Mouse (Mus musculus) gastrocnemius, postnatal 25 days (tissue): Measurements from ENCODE around the gene Ppp2r5d. TPM values are rescaled to one million over a fixed set of nuclear protein-coding genes. Genes with fewer than 3 reads are reported as not detected.
A peak's percentile ranks its signal among the peaks of the same experiment; 100 is the strongest.

Source experiments
- DNase-seq: peaks from one replicate; pipeline ENCODE4 v3.0.0; 2022
- total RNA-seq, 2 experiments: library from RNA; stranded (reverse); gene quantifications; 1 replicate in 1 of 2; 2 replicates in 1 of 2; pipeline ENCODE4 v1.2.3; 2021

Gene Ppp2r5d
- total RNA-seq, 2 experiments from 2014 or later = 24.0 to 28.3 TPM

DNA sequence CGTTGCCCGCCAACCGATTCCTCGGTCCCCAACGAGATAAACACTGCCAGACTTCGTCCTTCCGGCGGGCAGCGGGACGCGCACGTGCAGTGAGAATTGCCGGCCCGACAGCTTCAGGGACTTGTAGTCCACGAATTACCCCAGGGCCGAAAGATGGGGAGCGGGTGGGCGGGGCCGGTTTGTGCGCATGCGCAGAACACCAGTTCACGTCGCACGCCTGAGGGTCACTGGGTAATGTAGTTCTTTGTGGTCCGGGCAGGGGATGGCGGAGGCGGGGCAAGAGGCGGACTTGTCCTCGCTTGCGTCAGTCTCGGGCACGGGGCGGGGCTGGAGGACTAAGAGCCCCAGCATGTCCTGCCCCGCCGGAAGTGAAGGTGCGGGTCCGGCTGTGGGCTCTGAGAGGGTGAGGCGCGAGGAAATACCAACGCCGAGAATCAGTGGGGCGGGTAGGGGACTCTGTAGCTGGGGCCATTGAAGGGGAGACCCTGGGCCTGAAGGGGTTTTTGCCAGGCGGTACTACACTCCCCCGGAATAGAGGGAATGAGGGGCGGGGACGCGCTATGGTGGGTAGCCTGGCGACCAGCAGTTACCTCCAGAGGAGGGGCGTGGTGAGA is 24.0 kb downstream of the Ppp2r5d start, which contains the start of gene Klhdc3:
Gene Klhdc3 (minus strand): TSS at position 155 of the 614 bp plus-strand sequence.
- peak; percentile 98 for DNase-seq

DNA sequence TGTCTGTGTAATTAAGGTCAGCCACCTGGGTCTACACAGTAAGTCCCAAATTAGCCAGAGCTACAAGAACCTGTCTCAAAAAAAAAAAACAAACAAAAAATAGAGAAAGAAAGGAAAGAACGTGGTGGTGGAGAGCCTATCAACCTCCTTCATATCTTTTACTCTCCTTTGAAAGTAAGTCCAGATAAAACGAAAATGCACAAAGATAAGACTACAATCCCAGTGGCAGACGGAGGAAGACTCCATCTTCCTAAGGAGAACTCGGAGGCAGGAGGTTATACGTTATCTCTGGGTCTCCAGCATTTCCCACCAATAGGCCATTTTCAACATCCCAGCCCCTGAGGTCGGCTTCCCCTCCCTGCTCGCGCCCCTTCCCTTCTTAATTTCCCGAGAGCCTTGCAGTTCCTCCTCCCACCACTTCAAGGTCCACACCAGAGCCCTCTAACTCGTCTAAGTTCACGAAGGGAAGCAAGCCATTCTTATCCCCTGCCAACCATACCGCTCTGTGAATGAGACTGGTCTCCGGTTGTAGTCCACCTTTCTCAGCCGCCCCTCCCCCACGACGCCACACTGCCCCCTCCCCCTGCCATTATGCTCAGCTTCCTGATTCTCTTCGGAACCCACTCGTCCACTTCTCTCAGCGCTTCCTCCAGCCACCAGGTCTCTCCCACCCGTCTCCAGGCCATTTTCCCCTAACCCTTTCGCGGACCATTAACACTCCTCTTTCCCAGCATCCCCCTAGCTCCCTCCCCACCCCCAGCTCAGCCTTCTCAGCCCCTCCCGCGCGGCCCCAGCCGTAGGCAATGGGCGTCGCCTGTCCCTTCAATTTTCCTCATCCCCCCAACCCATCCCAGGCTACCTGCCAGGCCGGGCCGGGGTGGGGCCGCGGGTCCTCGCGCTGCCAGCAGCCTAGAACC is 24.8 kb downstream of the Ppp2r5d start:
- no peak for DNase-seq

DNA sequence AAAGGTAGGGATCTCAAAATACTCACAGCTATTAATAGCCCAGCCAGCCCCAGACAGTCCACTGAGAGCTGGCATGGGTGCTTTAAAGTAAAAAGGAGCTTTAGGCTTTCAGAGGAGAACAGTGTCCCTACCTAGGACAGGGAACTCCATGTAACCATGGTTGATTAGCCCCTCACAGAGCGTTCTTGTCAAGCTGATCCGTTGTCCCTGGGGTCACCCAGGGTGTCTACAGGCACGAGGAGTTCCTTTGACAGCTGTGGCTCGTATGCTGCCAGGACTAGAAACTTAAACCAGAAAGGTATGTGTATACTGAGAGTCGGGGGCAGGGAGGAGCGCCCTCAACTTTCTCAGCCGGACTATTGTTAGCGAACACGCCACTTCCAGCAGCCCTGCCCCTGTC is 26.0 kb downstream of the Ppp2r5d start:
- peak; percentile 72 for DNase-seq

DNA sequence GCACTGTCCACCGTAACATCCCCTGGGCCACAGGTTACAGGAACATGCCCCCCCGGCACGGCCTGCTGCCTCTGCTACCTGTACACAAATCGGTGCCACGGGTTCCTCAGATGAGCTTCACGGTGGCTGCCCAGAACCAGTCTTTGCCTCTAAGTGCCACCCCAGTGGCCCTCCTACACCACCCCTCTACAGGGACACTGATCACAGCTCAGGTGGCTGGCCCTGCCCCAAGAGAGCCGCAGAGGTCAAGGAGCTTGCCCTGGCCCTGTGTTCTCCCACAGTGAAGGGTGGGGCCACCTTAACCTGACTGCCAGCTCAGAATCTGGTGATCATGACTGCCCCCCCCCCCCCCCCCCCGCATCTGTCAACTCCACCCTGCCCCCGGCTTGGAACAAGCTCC is 26.5 kb downstream of the Ppp2r5d start, which contains the start of gene Mea1:
Gene Mea1 (plus strand): TSS at position 378 of the 400 bp plus-strand sequence.
- peak; percentile 79 for DNase-seq

DNA sequence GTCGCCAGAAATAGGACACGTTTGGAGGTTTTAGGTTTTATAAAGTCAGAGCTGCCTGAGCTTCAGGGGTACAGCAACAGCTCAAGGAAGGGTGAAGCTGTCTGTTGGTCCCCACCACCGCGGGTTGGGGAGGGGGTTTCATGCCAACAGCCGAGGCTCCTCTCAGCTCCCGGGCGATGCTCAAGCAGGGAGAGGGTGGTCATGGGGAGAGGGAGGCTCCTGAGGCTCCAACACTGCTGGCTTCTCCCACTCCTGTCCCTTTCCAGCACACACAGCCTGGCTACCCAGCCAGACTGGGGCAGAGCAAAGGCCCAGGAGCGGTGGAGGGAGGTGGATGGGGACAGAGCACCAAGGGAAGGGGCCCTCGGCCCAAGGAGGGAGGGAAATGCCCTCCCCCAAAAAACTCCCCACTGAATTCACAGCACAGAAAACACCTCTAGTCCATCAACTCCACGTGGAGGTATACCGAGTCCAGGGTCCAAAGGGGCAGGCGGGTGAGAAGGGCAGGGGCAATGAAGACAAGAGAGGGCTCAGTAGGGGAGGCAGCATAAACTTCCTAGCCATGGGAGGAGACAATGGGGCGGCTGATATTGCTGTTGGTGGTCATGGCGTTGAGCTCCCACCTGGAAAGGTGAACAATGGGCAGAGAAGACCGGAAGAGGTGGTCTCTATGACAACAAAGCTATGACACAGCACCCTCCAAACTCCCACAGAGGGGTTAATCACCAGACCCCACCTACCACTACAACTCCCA is 30.2 kb downstream of the Ppp2r5d start:
- no peak for DNase-seq

DNA sequence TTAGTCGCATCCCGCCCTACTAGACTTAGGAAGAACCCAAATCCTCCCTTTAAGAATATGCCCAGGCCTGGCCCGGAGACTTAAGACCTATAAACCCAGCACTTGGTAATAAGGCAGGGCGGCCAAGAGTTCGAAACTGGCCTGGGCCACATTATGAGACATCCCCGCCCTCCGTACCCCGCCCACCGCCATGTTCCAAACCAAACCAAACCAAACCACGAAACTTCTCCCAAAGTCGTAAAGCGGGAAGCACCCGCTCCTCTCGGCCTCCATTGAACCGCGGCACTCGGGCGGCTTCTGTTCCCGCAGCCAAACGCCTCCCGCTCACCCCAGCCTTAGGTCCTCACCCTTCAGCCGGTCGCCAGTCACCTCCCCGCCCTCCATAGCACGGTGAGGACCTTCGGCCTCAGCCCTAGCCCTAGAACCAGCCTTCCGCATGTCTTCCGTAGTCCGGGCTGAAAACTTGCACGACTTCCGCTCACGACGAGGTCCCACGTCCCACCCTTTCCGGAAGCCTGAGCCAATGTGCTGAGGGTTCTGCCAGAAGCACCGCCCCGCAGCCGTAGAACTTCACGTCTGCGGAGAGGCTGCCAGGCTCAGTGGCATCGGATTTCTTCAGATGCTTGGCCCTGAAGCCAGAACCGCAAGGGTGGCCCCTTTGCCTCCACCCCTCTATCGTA is 30.9 kb downstream of the Ppp2r5d start, which contains the start of gene Rrp36:
Gene Rrp36 (minus strand): TSS at position 503 of the 680 bp plus-strand sequence.
- DNase-seq = peak; percentile 91

DNA sequence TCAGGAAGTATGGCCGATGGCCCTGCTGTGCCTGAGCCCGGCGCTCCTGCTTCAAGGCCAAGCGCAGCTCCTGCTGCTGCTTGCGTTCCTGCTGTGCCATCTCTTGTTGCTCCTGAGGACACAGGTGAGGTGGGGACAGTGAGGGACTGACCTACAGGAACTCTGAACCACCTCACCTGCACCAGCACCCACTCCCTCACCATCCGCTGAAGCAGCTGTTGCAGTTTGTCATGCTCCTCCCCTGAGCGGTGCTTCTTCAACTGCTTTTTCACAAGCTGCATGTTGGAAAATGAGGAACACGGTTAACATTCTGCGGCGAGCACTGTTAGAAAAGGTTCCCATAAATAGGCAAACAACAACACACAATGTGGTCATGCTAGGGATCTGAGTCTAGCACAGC is 35.0 kb downstream of the Ppp2r5d start:
- DNase-seq = no peak

DNA sequence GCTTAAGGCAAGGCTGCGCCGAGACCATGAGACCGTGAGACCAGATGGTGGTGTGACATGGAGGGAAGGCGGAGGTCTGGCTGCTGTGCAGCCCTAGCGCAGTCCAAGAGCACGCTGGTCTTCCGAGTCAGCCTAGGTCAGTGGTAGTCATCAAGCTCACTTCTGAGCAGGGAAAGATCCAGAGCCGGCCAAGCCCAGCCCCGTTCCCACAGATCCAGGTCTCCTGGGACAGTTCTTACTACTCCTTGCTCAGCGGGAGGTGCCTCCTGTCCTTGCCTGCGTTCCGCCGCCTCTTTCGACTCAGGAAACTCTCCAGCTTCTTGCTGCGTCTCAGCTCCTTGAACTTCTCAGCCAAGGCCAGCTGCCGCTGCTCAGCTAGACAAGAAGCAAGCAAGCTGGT is 37.2 kb downstream of the Ppp2r5d start:
- DNase-seq = no peak

DNA sequence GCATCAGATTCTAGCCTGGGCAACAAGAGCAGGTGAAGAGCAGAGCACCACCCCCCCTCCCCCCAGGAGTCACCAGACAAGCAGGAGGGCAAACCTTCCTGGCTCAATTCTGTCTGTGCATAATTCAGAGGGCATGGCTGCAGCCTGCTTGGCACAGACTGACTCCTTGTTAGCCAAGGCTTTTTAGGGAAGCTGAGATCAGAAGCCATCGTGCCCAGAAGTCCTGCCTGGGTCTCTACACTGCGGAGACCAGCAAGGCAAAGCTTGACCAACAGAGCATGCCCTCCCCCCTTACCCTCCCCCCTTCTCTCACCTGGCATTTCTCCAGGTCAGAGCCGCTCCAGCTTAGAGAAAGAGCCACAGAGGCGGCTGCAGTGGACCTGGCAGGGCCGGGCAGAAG is 42.2 kb downstream of the Ppp2r5d start:
- DNase-seq = peak; percentile 64

DNA sequence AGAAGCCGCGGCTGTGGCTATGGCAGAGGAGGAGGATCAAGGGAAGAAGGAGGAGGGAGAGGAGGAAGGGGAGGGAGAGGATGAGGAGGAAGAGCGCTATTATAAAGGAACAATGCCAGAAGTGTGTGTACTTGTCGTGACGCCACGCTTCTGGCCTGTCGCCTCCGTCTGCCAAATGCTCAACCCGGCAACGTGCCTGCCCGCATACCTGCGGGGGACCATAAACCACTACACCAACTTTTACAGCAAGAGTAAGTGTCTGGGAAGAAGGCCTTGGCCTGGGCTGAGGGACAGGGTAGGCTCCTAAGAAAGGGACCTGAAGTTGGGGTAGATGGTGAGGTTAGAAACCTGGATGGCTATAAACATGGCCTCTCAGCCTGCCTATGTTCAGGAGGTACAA is 42.9 kb downstream of the Ppp2r5d start:
- no peak for DNase-seq

DNA sequence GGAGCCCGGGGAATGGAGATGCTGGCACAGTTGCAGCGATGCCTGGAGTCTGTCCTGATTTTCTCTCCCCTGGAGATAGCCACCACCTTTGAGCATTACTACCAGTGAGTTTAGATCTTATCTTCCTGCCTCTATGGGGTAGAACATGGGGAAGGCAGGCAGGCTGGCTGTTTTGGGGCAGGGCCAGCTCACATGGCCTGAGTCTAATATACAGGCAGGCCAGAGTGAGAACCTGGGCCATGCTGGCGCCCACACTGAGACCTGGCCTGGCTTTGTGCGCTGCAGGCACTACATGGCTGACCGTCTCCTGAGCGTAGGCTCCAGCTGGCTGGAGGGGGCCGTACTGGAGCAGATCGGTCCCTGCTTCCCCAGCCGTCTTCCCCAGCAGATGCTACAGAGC is 43.6 kb downstream of the Ppp2r5d start:
- DNase-seq = no peak

DNA sequence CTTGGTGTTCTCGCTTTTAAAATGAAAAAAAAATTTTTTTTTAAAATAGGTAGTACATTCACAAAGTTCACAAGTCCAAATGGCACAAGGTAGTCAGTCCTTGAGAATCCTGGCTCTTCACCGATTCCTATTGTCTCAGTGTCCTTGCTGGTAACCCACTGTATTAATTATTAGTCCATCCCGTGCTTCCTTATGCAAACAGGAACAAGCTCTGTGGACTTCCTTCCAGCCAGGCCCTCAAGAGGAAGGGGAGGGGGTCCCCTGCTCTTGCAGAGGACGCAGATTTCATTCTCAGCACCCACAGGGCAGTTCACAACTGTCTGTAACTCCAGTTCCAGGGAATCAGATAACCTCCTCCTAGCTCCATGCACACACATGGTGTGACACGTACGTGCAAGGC is 48.9 kb downstream of the Ppp2r5d start:
- DNase-seq = no peak

DNA sequence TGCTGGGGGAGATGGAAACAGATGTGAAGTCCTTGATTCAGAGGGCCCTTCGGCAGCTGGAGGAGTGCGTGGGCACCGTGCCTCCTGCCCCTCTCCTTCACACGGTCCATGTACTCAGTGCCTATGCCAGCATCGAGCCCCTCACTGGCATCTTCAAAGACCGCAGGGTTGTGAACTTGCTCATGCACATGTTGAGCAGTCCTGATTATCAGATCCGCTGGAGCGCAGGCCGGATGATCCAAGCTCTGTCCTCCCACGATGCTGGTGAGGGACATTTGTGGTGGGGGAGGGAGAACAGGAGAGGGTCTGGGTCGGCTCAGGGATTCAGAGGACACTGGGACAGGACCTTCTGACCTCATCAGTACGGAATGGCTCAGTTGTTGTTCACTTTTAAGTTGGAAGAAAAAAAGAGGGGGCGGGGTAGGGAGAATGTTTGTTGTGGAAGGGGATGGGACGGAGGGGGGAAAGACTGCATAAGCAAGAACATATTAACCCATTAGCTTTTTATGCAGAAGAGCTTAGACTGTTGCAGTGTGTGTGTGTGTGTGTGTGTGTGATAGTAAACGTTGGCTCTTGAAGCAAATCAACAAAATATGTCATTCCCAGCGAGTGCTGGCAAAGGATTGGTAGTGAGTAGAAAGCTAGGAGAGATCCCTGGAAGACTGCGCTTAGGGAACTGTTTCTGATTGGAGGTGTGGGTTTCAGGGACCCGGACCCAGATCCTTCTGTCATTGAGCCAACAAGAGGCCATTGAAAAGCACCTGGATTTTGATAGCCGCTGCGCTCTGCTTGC is 53.0 kb downstream of the Ppp2r5d start:
- DNase-seq = no peak

DNA sequence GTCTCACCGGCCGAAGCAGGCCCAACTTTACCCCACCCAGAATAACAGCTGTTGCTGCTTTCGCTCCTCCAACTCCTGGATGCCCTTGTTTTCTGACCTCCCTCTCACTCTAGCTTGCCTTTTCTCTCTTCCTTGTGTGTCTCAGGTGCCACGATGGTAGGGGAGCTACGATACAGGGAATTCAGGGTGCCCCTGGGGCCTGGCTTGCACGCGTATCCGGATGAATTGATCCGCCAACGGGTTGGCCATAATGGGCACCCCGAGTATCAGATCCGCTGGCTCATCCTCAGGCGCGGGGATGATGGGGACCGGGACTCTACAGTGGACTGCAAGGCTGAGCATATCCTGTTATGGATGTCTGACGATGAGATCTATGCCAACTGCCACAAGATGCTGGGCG is 53.6 kb downstream of the Ppp2r5d start:
- DNase-seq = no peak

DNA sequence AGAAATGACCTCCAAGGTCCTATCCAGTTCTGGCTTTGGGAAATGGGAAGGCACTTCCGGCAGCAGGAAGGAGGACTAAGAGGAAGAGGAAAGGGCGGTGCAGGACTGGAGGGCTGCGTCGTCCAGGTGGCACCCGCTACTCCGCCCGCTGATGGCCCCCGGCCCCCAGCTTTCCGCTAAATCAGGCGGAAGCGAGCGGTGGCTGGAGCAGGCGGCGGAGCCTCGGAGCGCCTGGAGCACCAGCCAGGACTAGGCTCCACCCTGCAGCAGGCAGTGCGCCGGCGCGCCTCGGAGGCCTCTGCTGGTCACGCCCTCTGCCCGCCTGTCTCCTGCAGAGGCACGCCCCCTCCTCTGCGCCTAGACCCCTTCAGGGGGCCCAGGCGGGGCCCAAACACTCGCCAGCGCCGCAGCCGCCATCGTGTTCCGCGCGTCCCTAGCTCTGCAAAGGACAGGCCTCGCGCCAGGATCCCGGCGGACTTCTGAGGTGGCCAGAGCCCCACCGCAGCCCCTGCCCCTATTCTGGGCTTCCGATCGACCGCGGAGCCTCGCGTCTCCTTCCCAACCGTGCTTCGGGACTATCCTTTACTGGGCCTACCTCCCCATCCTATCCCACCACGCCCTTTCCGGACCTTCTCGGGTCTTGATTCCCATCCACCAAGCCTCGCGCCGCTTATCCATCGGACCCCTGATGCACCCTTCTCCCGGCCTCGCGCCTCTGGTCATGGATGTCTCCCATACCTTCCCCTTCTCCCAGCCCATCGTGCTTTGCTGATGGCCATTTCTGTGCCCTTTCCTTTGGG is 54.5 kb downstream of the Ppp2r5d start, which contains the start of gene Cul7:
Gene Cul7 (plus strand): TSS at position 106 of the 800 bp plus-strand sequence.
- peak; percentile 95 for DNase-seq

DNA sequence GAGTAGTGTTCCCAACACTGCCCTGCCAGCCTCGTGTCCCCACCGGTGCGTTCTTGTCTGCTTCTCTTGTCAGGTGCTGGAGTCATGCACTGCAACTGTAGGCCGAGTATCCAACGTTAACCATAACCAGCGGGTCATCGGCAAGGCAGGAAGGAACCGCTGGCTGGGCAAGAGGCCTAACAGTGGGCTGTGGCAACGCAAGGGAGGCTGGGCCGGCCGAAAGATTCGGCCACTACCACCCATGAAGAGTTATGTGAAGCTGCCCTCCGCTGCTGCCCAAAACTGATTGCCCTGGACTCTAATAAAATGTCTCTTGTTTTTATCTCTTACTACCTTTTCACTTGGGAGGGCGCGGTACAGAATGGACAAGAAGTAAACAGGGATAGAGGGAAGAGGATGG is 55.1 kb downstream of the Ppp2r5d start:
- no peak for DNase-seq

DNA sequence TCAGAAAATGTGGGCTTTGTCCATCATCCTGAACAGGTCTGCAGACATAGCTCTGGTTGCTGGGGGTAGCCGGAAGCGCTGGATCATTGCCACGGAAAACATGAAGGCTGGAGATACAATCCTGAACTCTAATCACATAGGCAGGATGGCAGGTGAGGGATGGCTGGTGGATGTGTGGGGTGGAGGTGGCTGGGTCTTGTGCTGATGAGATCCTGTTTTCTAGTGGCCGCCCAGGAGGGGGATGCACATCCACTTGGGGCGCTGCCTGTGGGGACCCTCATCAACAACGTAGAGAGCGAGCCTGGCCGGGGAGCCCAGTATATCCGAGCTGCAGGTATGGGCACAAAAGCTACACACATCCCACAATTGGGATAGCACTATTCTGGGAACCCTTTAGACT is 56.5 kb downstream of the Ppp2r5d start:
- no peak for DNase-seq

DNA sequence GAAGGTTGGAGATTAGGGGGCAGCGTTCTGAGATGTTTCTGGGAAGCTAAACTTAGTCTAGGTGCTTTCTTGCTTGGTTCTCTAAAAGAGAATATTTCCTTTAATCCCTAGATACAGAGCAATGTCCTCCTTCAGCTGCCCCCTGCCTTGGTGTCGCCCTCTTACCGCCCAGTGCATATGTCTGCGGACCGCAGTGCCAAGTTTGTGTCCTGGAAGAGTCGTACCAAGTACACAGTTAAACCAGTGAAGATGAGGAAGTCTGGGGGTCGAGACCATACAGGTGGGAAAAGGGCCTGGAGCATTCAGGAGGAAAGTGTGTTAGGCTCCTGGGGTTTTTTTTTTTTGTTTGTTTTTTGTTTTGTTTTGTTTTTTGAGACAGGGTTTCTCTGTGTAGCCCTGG is 57.6 kb downstream of the Ppp2r5d start:
- DNase-seq = no peak

DNA sequence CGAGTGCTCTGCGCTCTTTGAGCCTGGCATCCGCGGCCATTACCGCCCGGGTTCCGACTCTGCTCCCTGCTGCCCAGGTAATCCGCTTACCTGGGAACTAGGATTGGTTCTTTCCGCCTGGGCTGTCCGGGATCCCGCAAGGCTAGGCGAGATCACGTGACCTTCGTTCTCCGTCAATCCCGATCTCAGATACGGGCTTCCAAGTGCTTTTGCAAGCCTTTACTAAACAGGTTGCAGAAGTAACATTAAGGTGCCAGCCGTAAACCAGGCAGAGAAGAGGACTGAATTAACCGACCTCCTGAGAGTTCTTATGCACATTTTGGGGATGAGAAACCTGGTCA is 58.6 kb downstream of the Ppp2r5d start:
- DNase-seq = no peak

DNA sequence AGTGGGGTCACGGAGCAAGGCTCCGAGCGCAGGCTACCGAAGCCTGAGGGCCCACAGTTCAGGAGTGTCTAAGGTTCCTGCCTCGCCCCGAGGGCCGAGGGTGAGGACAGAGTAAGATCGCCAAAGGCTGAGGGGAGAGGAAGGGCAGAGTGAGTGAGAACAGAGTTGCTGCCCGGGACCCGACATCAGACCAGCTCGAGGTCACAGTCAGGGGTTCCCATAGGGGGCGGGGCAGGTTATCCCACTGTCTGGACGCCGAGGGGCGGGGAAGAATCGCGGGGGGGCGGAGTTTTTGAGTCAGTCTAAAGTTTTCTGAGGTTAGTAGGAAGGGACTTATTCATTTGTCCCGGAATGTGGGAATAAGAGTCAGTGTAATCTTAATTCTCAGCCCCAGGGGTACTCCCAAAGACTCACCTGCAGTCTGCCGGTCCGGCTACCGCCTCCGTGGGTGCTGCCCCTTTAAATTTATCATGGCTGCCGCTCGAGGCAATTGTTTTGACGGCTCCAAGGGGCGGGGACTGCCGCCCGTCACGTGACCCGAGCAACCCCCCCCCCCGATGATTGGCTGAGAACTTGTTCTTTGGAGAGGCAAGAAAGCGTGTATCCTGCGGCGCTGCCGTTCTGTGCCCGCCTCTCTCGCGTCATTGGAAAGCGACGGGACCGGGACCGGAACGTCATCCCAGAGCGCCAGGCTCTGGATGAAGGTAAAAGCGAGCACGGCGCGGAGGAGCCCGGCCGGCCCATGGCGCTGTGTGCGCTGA is 59.2 kb downstream of the Ppp2r5d start, which contains the start of the genes Klc4 and Mrpl2:
Gene Klc4 (minus strand): TSS at position 462 of the 761 bp plus-strand sequence.
Gene Mrpl2 (plus strand): TSS at position 669 of the 761 bp plus-strand sequence.
- DNase-seq = peak; percentile 98
